Mouse (Mus musculus) heart, adult 11 months (tissue): ENCODE results near the gene Fgd4.

Source experiments
- DNase-seq: peaks from one replicate; pipeline ENCODE4 v3.0.0; 2022

The Fgd4 gene

DNA sequence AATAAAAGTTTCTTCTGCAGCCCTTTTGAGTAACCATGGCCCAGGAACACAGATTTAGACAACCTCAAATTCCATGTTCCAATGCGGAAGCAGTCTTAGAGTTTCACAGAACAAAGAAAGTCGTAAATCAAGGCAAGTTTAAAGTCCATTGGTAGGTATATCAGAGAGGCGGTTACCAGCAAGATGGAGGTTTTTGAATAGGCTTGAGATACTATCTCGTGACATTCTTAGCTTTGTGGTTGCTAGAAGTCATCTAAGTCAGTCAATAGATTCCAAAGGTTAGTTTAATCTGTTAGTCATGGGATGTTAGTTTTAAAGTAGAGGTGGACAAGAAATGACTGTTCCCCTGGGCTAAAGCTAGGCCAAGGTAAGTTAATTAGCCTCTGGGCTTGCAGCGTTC lies at the start of gene Fgd4:
Fgd4 (minus strand) TSS at position 89 of the 400 bp plus-strand sequence.
- DNase-seq, result no peak

DNA sequence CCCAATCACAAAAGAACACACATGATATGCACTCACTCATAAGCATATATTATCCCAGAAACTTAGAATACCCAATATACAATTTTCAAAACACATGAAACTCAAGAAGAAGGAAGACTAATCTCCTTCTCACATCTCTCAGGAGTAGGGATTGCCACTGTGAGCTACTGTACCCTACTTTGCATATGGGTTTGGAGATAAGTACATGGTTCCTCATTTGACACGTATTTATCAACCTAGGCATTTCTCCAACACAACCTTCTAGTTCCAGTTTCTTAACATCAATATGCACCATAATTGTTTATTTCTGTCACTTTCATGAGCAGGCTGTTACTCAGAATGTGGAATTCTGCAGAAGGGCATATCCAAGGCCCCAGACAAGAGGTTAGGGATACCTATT lies 44.8 kb upstream of the Fgd4 start:
- DNase-seq, result no peak

DNA sequence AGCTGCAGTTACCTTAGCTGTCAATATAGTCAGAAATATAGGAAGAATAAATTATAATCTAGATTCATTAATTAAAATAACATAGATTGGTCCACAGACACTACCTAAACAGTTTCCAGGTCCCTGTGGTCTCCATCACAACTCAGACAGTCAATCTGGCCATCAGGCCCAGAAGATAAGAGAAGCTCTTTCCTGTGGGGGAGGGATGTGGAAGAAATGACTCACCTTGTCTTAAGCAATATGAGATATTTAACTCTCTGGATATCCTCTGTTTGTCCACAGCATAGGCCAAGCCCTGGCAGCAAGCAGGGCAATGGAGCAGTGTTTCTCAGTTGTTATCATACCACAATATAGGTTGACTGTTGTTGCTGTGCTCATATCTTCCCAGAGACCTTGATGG lies 33.4 kb upstream of the Fgd4 start:
- no peak for DNase-seq

DNA sequence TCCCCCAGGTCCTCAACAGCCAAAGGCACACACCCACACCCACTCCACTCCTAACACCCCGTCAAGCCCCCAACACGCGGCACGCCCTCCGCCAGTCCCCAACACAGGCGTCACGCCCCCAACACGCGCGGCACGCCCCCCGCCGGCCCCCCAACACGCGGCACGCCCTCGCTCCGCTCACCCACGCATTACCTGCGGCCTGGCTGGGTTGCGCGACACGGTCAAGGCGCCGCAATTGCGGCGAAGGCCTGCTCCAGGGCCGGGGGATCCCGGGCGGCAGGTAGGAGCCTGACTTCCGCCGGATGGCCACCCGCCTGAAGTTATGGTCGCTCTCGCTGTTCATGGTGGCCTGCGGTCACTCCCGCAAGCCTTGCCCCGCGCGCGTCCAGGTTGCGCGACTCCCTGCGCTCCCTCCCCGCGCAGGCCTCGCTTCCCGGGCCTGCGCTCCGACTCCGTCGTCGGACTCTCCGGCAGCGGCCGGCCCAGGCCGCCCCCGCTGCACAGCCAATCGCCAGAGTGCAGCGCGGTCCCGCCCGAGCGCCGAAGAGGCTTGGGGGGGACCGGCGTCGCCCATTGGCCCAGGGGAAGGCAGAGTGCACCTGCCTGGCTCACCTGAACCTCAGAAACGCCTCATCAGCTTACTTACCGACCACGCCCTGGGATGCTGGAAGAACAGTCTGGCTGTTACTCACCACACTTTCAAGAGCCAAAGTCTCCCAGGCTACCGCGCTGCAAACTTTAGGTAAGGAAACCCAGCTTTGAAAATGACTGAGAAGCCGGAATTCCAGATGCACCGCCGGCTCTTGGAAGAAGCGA lies 555 bp downstream of the Fgd4 start:
- DNase-seq, result peak; percentile 95

DNA sequence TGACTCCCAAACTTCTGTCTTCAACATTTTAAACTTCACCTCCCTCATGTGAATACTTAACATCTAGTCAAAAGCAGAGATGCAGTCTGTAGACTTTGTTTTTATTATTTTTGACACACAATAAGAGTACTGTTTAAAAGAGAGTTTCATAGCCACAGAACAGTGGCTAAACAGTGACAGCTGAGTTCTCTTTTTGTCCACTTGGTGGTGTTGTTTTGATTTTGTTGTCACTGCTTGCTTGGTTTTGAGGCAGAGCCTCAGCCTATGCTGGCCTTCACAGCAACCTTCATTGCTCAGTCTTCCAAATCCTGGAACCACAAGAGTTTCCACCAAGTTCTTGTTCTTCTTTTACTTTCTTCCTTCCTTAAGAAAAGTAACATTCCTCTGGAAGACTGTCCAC lies 3.8 kb downstream of the Fgd4 start:
- DNase-seq, result no peak

DNA sequence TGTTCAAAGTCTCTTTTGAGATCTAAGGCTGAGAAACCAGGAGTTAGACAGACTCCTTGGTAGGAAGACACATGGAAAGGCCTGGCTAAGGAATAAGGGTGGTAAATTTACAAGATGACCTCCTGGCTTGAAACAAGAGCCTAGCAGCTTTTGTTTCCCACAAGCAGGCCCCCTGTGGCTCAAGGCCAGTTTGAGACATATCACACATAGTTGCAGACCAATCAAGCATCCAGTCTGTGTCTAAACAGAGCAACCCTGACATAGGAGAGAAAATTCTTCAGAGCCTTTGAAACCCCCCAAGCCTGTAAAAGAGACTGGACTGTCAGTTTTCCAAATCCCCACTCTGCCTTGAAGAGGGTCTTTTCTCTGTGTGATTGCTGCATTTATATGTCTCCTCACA lies 7.7 kb downstream of the Fgd4 start:
- peak; percentile 52 for DNase-seq

DNA sequence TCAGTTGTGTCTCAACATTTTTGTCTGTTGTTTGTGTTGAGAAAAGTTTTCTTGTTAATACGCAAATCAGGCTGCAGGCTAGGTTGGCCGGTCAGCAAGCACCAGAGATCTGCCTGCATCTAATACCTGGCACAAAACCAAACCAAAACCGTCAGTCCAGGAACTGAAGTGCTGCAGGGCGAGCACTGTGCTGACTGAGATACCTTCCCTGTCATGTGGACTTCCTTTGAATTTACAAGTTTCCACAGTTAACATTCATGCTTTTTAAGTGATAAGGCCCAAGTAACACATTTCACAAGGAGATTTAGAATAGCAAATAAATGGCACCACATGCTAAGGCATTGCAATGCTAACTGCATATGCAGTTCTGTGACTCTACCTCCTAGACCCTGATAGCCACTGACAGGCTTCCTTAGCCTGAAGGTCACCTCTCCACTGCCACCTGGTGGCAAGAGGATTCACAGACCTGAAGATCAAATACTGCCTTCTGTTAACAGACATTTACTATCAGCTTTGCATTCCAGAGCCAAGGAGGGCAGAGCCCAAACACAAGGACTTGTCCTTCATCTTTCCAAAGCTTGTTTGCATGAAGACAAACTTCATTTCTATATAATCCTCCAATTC lies 15.8 kb downstream of the Fgd4 start:
- peak; percentile 89 for DNase-seq

DNA sequence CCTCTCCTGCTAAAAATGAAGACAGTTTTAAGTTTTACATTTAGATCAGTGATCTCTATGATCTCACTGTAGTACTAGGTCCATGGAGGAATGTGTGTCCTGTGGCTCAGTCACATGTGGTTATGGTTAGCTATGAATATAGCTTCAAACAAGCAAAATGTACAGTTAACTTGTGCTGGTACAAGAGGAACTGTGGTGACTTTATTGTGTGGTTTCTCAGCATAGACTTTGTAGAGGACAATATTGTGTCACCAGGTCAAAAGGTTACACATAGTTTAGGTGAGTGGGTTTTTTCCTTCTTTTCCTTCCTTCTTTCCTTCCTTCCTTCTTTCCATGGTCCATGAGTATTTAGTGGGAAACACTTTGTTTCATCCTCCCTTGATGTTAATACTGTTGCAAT lies 23.8 kb downstream of the Fgd4 start:
- DNase-seq, result no peak

DNA sequence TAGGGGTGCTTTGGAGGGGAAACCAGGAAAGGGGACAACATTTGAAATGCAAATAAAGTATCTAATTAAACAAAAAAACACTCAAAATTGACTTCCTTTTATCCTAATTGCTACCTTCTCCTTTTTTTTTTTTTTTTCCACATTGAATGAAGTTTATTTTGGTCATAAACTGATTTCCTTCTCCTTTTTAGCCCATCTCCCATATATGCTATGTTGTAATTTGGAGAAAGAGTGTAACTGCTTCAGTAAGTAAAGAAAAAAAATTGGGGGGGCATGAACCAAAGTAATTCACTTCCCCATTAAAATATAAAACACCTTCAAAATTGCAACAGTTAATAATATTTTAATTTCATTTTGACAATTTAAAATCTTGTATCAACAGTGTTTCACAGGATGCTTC lies 25.8 kb downstream of the Fgd4 start:
- no peak for DNase-seq

DNA sequence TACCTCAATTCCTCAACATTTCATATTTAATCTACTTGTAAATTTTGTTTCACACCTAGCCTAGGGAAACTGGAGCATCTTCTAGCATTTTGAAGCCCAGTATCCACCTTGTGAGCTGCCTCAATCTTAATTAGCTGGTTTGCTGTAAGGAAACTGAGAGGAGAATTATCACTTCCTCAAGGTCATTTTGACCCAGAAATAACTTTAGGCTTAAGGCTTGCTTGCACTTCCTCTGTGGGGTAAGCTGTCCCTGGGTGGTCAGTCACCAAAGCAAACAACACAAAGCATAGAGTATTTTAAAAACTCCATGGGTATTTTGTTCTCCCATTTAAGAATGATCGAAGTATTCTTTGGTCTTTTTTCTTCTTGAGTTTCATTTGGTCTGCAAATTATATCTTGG lies 27.2 kb downstream of the Fgd4 start:
- DNase-seq, result no peak

DNA sequence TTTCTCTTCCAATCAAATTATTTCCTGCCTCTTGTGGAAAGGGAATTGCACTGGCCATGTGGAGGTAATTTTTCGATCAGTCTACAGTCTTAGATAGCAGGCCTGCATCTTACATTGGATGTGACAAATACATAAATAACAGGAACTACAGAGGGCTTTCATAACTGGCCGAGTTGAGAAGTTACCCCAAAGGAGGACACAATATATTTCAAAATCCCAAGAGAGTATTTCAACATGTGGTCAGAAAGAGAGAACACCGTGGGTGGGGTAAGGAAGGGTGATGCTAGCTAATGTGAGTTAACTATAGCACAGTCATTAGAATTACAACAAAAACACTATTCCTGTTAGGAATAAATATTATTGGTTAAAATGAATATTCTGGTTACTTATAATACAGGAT lies 29.0 kb downstream of the Fgd4 start:
- no peak for DNase-seq

DNA sequence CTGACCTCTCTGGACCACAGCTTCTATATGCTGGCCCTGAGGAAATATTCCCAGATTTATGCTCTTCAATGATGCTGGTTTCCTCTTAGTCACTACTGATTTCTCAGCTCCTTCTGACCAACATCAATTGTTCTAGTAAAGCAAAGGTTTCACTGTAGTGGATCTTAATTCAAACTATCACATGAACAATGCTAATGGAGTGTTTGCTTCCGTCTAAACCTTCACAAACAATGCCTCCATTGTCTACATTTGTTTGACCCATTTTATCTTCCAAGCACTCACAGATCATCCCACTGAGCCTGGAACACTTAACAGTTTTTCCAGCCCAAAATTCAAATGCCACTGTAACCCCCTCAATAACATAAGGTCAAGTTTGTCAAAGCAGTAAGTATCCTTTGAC lies 33.6 kb downstream of the Fgd4 start:
- no peak for DNase-seq

DNA sequence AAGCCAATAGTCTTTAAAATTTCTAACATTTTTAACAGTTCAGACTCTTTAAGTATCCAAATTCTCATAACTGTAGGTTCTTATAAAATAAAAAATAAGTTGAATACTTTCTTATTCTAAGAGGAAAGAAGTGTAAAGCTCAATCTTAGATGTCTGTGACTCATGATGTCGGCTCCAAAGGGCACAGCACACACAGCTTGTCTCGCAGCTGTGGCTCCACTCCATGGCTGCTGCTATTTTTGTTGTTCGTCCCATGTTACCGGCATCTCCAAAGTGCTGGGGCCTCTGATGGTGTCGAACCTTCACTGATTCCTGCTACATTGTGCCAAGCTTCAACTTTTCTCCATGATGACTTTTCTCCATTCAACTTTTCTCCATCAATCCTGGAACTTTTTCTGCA lies 34.1 kb downstream of the Fgd4 start:
- DNase-seq, result no peak

DNA sequence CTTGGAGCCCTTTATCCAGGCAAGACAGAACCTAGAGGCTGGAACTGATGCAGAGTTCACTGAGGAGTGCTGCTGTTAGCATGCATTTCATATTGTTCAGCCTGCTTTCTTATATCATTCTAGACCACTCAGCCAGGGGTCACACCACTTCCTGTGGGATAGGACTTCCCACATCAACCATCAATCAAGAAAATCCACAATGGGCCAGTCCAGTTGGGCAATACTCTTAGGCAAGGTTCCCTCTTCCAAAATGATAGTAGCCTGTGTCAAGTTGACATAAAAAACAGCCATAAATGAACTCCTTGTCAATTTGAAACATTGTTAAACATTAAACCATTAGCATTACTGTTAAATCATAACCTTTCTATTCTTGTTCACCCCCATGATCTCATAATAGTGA lies 34.6 kb downstream of the Fgd4 start:
- no peak for DNase-seq

DNA sequence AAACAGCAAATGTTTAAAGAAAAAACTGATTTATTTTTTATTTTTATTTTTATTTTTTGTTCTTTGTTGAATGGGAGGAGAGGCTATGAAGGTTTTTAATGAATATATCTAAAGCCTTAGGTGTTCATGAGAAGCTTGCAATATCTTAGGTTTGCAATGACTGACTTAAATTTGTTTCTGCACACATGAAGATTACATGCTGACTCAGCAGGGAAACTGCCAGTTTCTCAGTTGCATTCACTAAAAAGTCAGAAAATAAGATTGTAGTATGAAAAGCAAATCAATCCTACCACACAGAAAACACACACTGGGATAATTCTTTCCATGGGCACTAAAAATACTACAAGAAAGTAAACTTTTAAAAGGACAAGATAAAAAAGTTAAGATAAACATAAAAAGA lies 39.6 kb downstream of the Fgd4 start:
- DNase-seq, result no peak

DNA sequence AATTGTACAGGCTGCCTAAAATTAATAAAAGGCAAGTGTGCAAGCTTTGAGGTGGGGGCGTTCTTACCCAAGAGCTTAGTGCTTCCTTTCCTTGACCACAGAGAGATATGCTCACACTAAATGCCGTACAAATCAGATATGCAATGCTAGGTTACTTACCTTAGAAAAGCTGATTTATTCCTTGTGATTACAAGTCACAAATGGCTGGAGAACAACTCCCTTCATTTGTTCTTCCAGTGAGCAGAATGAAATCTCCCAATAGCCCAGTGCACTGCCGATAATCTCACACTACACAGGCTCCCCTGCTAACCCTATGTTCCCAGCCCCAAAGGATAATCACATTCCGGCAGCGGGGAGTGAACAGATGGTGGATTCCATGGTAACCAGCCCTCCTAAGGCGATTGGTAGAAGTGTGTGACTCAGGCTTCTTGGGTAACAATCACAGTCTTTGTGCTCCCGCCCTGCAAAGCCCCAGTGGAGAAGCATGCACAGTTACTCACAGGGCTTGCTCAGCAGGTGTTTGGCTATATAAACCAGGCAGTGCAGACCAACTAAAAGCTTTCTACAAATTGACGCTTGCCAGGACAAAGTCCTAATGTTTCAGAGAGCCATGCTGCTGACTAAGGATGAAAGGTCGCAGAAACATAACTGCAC lies 40.3 kb downstream of the Fgd4 start:
- peak; percentile 98 for DNase-seq

DNA sequence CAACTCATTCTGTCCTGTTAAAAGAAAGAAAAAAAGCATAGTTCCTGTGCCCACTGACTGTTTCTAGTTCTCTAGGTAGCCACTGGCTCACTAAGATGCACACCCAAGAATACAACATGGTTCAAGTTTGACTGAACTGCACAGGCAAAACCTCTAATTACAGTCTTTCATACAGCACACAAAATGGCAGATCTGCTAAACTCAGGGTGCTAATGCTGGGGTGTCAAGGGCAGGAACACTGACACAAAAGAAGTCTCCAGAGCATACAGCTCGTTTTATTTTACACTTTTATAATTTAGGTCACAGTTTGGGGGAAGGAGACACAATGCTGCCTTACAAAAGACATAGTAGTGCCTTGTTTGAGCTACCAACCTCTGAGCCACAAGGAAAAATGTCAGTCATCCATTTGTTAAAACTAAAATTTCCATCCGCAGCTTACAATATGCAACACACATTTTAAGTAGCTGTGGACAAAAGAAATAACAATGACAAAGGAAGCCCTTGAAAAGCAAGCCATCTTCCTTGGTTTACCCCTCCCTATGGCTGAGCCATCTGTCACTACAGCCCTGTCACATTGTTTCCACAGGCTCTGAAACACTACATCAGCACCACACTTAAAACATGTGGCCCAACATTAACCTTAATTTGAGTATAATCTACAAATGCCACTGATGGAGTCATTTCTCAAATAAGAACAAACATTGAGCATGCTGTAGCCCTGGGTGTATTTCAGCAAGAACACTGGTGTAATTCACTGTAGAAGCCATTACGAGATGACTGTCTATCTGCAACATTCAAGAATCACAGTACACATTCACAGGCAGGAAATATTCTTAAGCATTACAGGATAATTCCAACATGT lies 41.1 kb downstream of the Fgd4 start:
- DNase-seq, result no peak

DNA sequence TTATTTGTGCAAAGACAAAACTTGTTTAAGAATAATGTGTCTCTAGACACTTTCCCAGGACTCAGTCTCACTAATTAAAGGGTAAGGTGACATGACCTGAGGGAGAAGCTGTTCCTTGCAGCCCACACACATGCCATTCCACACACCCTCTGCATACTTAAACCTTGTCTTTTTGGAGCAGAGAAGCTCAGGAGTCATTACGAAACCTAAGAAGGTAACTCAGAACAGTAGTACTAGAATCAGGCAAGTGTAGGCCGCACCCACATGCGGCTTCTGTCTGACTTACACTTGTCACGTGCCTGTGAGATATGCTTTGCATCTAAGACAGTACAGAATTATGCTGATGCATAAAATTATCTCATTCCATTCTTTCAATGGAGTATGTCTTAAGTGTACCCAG lies 42.6 kb downstream of the Fgd4 start:
- no peak for DNase-seq

DNA sequence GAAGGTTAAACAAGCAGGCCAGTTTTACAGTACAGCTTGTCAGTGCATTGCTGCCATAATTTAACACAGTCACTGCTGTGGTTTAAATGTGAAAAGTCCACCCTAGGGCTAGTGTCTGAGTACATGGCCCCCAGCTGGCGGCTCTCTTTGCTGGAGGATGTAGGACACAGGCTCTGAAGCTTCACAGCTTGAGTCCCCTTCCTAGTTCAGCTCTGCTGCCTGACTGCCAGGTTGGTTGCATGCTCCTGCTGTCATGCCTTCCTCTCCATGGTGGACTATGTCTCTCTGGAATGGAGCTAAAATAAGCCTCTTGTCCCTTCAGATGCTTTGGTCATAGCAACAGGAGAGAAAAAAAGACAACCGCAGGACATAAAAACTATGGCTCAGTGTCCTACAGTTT lies 46.3 kb downstream of the Fgd4 start:
- no peak for DNase-seq

DNA sequence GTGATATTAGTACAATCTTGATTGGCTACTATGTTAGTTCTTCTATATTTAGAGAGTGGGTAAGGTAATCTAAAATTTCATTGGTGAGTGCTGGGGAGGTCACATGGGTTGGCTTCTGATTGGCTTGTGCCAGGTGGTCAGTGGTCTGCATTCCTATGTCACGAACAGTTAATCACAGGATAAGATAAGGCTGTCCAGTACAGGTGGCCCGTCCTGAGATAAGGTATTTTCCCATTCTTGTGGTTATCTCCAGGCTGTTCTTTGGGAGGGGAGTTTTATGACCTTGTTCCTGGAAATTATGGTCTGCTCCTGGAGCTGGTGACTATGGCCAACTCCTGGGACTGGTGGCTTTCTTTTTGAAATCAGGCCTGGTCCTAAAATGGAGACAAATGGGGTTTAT lies 48.2 kb downstream of the Fgd4 start:
- DNase-seq, result no peak

DNA sequence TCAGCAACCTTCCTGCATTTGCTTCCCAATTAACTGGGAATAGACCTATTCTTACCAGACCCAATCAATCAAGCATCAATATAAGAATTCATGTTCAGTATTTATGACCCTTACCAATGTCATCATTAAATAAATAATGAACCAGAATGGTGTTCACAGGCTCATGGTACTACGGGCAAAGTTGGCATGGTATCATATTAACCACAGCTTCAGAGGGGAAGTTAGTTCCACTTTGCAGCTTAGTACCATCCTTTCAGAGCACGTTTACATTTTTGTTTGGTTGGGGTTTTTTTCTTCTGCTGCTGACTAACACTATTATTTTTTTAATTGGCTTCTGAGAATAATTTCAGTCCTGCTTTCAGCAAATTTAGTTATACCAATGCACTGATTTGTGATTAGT lies 51.2 kb downstream of the Fgd4 start:
- DNase-seq, result no peak

DNA sequence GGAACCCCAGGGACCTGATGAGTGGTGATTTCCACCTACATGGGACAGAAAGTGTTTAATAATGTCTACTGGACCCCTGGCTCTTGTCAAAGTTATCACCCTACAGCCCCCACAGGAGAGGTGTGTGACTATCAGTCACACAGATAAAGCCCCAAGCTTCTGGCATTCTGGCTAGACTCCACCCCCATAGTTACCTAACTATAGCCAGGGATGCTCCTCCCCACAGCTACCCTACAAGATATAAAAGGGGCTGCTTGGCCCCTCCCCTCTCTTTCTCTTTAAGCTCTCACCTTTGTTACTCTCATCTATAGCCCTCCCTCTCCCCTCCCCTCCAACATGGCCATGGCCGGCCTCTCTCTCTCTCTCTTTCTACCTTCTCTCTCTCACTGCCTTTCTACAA lies 53.7 kb downstream of the Fgd4 start:
- peak; percentile 81 for DNase-seq

DNA sequence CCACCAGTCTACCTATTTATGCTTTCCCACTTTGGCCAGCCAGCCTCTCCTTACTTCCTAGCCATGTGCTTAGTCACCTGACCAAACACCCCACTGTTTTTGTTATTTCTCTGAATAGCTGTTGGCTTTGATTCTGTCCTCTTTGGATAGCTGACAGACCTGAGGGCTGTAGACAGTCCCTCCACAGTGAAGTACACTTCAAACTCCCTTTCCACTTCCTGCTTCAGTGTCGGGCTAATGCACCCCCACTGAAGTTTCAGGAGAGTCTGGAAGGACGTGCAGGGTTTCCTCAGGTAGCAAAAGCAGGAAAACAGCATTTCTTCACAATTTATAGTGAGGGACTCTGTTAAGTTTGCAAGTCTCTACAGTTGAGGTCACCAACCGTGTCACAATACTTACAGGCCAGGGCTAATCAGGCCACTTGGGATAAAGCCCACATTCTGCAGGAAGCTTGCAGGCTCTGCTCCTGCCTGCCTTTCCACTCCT lies 57.4 kb downstream of the Fgd4 start:
- DNase-seq, result peak; percentile 91
